In genomic region chr11:52046446-52047165, GRCm38 (mm10) we compare ENCODE assay signal across 8 mouse cellular contexts. TPM values are rescaled to one million over a fixed set of nuclear protein-coding genes. Genes with fewer than 3 reads are reported as not detected.
DNase-seq lines count a peak whose midpoint lies in the region; ATAC-seq lines count a peak whose summit lies in the region.

No protein-coding gene starts in this region.

- peak; percentile 5 for DNase-seq in lung, postnatal 10 days
- DNase-seq in lung, postnatal 14 days: no peak
- peak; percentile 56 for DNase-seq in Muller cell, postnatal 12 days (ENCODE audit: inconsistent ontology term)
- peak; percentile 63 for DNase-seq in naive thymus-derived CD4-positive, alpha-beta T cell, adult 2 months (ENCODE audit: low read depth)
- no peak for DNase-seq in left cerebral cortex, adult 11 months (ENCODE audit: low spot score)
- DNase-seq in urinary bladder, adult 2 months (ENCODE audit: low spot score): no peak

- 41% methylated on average over 4 of the region's 4 CpGs for WGBS in intestine, embryonic 16.5 days

- H3K4me1 ChIP-seq in intestine, embryonic 16.5 days (ENCODE audit: control insufficient read depth, insufficient read depth, low read length): no peaks in the 10 kb centered on the region

- H3K4me2 ChIP-seq in intestine, embryonic 16.5 days (ENCODE audit: low read depth, low read length): no peak overlapping the region

- H3K27ac ChIP-seq in intestine, embryonic 16.5 days (ENCODE audit: low read length): no peak overlapping the region

- no peaks in the 10 kb centered on the region for H3K27me3 ChIP-seq in intestine, embryonic 16.5 days (replicated peaks; ENCODE audit: control insufficient read depth, insufficient read depth, low read length)

- ATAC-seq in hematopoietic stem cell, adult 5-6 weeks (replicated peaks in 1 of 2; ENCODE audit: insufficient read depth in 1 of 2, low FRiP score in 2 of 2, low TSS enrichment in 1 of 2, low read depth in 1 of 2, poor library complexity in 2 of 2, severe bottlenecking in 2 of 2): peak; percentile 60 to 72; a peak in 3 of 4 replicates
- no peak for ATAC-seq in intestine, embryonic 16.5 days

- H3K9ac ChIP-seq in intestine, embryonic 16.5 days (ENCODE audit: low read depth, low read length): no peak overlapping the region

- H3K36me3 ChIP-seq in intestine, embryonic 16.5 days (ENCODE audit: control insufficient read depth, insufficient read depth, low read length): no peaks in the 10 kb centered on the region

- H3K9me3 ChIP-seq in intestine, embryonic 16.5 days (ENCODE audit: control insufficient read depth, low read length): no peaks in the 10 kb centered on the region

- no peak overlapping the region for H3K4me3 ChIP-seq in intestine, embryonic 16.5 days (ENCODE audit: low read length)

RNA-seq across cellular contexts. Expression of gene Cdkl3, which starts 42.6 kb away (rescaled TPM):
- 7.8 and 12.5 TPM in 2 replicates for total RNA-seq in hematopoietic stem cell, adult 5-6 weeks (2017)
- 4.2 and 6.0 TPM in 2 replicates for polyA plus RNA-seq in intestine, embryonic 16.5 days (2015; fragmentation: Nextera tagmentation; extraction: Ambion mirVana)
- polyA plus RNA-seq in urinary bladder, adult 2 months (2012; rRNA removed): 4.6 and 5.6 TPM in 2 replicates

RNA-seq across cellular contexts. Expression of gene Ube2b, which starts 46.0 kb away (rescaled TPM):
- 136 and 151 TPM in 2 replicates for total RNA-seq in hematopoietic stem cell, adult 5-6 weeks (2017)
- polyA plus RNA-seq in intestine, embryonic 16.5 days (2015; fragmentation: Nextera tagmentation; extraction: Ambion mirVana): 185 and 201 TPM in 2 replicates
- 203 and 249 TPM in 2 replicates for polyA plus RNA-seq in urinary bladder, adult 2 months (2012; rRNA removed)

RNA-seq across cellular contexts. Expression of gene Ppp2ca, which starts 51.9 kb away (rescaled TPM):
- 119 and 138 TPM in 2 replicates for total RNA-seq in hematopoietic stem cell, adult 5-6 weeks (2017)
- 20.2 and 51.9 TPM in 2 replicates for polyA plus RNA-seq in intestine, embryonic 16.5 days (2015; fragmentation: Nextera tagmentation; extraction: Ambion mirVana)
- 49.0 and 50.1 TPM in 2 replicates for polyA plus RNA-seq in urinary bladder, adult 2 months (2012; rRNA removed)

Comparison
In these comparisons a context has a peak if more than half of its experiments do, and no peak if none do; other contexts are left out.
1. DNase-seq: peak in lung, postnatal 10 days (single experiment), Muller cell, postnatal 12 days (single experiment) and naive thymus-derived CD4-positive, alpha-beta T cell, adult 2 months (single experiment); none in lung, postnatal 14 days (single experiment), left cerebral cortex, adult 11 months (single experiment) and urinary bladder, adult 2 months (single experiment).